Mouse (Mus musculus) fibroblast of lung, adult 2 months (primary cell): Measurements from ENCODE around the gene Snrpa.
"Not testable (repeated sequence)": the region's sequence is repeated elsewhere in the genome, so short reads cannot be mapped to it uniquely, and the experiment has no call there.

Experiments
- DNase-seq: peaks from one replicate; pipeline ENCODE4 v3.0.0-alpha.2; 2011; ENCODE audit warnings: low read depth

Snrpa gene

DNA sequence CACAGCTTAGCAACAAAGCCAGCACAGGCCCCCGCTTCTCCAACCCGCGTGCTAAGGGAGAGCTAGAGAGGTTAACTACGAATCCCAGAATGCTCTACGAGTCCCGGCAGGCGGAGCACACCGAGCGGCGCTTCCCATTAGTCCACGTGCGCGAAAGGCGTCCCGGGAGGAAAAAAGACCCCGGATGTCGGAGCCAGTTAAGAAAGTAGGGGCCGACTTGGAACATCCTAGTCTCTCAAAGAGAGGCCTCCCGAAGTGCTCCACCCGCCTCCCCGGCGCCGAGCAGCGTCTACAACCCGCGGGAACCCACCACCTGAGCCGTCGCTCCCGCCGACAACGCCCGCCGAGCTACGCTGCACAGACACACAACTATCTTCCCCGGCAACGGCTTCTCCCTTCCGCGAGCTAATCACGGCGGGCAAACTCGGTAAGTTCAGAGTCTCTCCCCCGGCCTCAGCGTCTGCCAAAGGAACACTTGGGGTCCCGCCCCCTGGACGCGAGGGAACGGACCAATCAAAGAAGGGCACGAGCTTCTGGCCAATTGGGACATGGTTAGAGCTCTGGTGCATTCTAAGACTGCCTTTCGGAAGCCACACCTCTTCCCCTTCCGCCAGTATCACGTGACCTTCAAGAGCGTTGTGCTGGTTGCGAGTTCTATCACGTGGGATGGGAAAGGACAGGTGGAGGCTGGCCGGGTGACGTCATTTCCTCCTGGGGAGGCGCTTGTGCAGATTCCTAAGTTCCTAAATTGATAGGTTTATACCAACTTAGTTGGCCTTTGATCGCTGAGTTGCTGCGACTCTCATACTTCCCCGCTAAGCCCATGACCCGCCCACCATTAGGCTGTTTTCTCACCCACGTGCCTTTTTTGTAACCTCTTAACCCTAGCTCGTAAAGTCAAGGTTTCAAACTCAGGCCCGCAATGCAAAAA lies at the start of gene Snrpa, which contains the start of gene BC024978:
Gene Snrpa (minus strand): TSS at position 591 of the 931 bp plus-strand sequence.
Gene BC024978 (plus strand): TSS at position 101 of the 931 bp plus-strand sequence.
- DNase-seq, result peak; percentile 99

DNA sequence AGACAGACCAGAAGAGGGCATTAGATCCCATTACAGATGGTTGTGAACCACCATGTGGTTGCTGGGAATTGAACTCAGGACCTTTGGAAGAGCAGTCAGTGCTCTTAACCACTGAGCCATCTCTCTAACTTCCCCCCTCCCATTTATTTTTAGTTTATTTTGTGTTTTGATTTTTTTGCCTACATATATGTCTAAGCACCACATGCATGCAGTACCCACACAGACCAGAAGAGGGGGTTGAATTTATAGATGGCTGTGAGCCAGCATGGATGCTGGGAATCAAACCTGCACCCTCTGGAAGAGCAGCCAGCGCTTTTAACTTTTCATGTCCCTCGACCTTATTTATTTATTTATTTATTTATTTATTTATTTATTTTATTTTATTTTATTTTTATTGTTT lies 48.0 kb upstream of the Snrpa start:
- not testable (repeated sequence) for DNase-seq

DNA sequence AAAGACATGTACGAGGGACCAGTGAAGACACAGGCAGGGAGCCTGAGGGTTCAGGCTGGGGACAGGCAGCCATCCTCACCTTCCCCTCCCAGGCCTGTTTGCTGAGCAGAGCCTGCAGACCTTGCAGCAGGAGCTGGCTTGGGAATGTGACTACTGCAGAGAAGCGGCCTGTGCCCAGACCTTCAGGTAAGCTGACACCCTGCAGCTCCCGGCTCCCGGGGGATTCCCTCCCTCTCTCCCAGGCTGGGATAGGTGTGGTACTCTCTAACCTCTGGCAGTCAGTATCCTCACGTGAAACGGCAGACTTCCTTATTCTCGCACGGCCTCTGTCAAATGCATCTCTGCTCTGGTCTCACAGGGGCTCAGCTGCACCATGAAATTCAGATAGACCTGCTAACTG lies 47.1 kb upstream of the Snrpa start:
- no peak for DNase-seq

DNA sequence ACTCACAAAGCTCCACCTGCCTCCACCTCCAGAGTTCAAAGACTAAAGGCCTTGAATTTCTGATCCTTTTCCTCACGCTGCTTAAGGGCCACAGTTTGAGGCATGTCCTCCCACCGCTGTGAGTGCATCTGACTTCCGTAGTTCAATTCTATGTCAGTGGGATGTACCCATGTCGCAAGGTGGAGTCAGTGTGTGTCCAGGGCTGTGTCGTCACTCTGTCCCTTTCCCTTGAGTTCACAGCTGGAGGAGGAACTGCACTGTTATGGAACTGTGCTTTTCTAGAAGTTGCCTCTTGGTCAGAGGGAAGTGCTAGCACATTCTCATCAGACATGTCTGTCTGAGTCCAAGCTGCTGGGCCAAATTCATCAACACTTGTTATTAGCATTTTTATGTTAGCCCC lies 42.5 kb upstream of the Snrpa start:
- no peak for DNase-seq

DNA sequence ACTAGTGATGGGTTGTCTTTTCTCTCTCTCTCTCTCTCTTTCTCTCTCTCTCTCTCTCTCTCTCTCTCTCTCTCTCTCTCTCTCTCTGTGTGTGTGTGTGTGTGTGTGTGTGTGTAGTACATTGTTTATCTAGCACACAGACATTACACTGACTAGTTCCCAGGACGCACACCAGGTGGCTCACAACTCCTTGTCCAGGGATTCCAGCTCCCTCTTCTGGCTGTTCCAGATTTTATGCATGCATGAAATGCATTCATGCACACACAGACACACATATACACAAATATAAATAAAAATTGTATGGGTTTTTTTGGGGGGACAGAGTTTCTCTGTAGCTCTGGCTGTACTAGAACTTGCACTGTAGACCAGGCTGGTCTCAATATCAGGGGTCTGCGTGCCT lies 41.5 kb upstream of the Snrpa start:
- DNase-seq, result no peak

DNA sequence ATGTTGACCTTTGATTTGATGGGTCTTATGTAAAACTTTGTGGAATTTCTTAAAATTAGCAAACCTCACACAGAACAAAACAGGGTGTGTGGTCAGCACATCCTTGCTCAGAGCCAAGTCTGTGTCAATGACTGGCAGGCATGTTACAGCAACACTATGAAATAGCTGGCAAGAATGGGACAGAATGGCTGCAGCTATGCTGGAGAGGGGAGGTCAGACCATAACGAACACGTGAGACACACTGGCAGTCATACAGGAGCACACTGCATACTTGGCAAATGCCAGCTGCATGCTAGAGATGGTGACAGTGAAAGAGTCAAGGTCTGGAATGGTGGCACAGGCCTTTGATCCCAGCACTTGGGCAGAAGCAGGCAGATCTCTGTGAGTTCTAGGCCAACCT lies 39.7 kb upstream of the Snrpa start:
- no peak for DNase-seq

DNA sequence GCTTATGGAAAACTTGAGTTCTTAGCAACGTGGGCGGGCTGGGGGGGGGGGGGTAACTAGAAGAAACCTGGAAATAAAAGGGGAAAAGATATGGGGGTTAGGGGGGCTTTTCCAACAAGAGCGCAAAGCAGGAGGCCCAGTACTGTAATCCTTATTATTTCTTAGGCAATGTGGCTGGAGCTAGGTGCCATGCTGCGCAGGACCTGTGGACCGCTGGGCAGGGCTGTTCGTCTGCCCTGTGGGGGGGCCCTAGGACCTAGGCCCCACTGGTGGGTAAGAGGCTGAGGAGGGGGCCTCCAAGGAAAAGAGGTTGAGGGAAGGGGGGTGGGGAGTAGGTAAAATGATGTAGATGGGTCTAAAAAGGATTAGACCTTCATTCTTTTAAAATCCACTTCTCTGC lies 37.2 kb upstream of the Snrpa start:
- DNase-seq, result no peak

DNA sequence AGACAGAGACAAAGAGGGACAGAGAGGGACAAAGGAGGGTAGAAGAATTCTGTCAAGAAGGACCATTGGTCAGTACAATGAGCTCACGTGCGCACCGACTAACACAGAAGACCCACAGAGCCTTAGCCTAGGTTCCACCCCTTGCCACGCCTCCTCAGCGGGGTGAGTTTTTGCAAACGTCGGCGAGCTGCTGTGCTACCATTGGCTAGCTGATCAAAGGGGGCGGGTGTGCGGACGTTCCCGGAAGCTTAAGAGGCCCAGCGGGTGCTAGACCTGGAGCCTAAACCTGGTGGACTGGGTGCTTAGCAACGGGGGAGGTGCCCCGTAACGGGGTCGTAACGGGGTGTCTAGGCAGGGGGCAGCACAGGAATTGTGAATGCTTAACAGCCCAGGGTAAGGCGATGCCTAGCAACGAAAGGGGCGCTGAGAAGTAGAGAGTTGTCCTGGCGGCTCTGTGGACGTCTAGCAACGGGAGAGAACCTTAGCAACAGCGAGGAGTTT lies 36.8 kb upstream of the Snrpa start, which contains the start of gene Coq8b:
Gene Coq8b (plus strand): TSS at position 243 of the 501 bp plus-strand sequence.
- DNase-seq, result peak; percentile 98

DNA sequence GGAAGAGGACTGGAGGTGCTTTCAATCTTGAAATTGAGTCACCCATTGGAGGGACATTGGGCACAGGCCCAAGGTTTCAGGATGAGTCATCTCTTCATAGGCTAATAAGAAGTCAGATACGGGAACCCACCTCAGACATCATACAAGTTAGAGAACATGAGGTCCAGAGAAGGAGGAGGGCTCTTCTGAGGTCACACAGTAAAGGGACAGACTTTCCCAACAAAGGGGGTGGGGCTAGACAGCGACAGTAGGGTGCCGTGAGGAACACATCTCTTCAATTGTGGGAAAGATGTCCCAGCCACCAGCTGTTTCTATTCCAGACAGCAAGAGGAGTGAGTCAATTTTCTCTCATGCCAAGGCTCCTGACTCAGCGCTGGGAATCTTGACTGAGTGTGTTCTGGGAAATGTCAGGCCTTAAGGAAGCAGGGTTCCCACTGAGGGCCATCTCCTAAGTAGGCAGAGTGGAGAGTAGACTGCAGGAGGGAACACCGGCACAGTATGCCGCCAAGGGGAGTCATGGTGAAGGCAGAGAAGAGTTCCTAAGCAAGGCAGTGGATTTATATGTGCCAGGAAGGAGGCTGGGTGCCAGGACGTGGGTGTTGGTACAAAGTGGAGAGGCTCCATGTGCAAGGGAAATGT lies 35.7 kb upstream of the Snrpa start:
- peak; percentile 99 for DNase-seq

DNA sequence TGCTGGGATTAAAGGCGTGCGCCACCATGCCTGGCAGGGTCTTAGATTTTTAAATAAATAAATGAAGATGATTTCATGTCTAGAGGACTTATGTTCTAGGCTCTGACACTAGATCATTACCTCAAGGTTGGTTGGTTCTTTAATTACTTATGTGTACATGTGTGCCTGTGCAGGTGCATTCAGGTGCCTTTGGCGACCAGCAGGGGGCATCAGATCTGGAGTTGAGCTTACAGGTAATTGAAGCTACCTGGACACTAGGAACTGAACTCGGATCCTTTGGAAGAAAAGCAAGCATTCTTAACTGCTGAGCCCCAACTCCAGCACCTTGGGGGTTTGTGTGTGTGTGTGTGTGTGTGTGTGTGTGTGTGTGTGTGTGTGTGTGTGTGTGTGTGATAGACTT lies 34.7 kb upstream of the Snrpa start:
- DNase-seq, result no peak

DNA sequence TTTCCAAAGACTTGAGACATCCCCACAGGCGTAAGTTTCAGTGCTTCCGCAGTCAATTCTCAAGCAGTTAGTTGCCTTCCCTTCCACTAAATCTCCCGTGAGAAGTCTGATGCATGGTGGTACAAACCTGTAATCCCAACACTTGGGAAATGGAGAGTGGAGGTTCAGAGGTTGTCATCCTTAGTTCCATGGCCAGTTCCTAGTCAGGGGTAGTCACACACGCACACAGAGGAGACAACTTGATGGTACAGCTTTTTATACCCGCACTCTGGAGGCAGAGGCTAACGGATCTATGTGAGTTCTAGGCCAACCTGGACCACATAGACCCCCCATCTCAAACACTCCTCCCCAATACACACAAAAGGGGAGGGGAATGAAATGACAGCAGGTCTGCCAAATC lies 32.8 kb upstream of the Snrpa start:
- no peak for DNase-seq

DNA sequence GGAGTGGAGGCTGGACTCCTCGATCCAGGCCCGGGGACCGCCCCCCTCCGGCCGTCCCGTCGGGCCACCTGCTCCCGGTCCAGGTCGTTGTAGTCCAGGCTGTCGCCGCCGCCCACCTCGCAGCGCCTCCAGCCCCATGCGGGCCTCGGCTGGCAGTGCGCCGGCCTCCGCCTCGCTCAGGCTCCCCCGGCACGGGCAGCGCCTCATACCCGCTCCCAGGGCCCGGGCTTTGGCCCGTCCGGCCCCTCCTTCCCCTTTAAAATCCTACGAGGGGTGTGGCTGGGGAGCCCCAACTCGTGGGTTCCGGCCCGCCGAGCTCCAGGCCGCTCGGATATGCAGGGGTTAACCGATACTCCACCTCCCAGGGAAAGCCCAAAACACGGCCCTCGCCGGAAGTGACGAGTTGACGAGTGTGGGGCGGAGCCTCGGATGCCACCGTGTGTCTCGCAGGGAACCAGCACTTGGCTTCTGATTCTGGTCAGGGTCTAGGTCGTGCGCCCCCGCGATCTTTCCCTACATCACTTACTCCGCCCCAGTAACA lies 32.3 kb upstream of the Snrpa start, which contains the start of gene Itpkc:
Gene Itpkc (minus strand): TSS at position 381 of the 541 bp plus-strand sequence.
- DNase-seq, result peak; percentile 92

DNA sequence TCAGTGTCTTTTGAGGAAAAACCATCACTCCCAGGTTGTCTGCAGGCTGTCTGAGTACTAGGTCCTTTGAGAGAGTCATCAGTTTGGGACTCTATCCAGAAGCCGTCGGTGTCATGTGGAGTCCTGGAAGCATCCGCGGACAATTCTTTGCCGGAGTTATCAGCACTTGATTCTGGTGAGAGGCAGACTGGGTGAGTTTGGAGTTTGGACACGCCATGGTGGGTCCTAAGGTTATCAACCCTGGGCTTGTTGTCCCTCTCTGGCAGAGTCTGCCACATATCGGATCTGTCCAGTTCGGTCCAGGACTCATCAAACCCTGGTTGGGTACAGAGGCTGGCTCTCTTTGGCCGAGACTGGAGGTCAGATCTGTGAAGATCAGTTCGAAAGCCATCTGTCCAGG lies 31.6 kb upstream of the Snrpa start:
- DNase-seq, result no peak

DNA sequence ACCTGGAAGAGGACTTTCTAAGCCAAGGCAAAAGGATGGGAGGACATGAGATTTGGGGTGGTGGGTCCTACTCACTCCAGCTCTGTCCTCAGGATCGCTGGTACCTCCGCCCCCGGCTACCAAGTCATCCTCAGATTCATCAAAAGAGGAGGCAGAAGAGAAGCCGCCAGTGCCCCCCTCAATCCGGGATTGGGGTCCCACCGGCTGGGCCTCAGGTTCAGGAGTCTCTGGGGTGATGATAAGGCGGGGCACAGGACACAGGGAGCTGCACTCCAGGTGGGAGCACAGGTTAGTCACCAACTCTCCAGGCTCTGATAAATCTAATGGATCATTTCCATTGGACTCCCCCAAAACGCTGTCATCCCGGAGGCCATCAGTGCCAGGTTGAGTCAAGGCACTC lies 31.2 kb upstream of the Snrpa start:
- DNase-seq, result no peak

DNA sequence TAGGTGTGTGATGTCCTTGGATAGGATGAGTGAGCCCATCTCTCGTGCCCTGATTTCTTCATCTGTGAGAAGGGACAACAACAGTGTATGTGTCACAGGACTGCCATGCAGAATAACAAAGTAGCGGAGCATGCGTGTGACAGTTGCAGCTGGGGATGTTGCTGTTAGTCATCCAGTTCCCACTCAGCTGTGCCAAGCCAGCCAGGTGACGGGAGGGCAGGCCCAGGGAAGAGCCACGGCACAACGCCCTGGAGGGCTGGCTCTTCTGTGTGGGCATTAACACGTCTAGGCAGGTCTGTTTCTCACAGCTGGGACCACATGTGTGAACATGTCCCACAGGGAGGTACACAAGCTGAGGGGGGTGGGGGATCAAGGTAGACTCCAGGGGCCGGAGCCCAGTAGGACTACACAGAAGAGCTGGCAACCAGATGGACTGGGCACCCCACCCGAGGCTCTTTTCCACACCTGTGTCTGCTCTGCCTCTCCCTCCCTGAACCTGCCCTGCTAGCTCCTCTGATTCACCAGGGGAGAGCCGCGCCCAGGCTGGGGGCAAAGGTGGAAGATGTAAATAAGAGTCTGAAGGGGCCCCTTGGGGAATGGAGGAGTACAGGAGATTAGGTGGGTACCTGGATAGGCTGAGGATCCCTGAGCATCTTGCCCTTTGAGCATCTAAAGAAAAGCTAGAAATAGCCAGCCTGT lies 29.0 kb upstream of the Snrpa start:
- DNase-seq, result peak; percentile 60

DNA sequence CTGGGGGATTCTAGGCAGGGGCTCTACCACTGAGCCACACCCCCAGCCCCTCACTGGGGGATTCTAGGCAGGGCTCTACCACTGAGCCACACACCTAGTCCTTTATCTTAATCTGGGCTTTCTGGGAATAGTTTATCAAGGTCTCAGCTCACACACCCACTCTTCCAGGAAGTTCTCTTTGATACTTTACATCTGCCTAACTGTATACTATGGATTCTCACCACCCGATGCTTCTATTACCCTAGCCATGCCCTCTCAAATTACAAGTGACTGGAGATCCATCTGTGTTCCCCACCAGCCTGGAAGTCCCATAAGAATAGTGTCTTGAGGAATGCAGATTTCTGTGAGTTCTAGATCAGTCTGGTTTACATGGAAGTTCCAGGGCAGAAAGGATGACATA lies 26.5 kb upstream of the Snrpa start:
- DNase-seq, result no peak

DNA sequence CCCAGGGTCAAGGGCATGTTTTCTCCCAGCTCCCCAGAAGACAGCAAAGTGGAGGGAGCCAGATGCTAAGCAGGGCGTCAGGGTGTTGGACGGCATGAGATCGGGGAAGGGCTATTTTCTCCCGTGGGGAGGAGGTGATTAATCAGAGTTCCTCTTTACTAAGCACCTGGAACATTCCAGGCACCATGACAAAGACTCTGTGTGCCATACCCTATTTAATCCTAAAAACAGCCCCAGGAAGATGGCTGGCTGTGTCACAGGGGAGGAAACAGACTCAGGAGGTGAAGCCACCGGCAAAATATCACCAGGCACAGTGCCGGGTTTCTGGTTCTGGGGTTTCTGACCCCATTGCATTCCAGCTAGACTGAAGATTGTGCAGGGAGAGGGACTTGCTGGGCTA lies 25.9 kb upstream of the Snrpa start:
- DNase-seq, result no peak

DNA sequence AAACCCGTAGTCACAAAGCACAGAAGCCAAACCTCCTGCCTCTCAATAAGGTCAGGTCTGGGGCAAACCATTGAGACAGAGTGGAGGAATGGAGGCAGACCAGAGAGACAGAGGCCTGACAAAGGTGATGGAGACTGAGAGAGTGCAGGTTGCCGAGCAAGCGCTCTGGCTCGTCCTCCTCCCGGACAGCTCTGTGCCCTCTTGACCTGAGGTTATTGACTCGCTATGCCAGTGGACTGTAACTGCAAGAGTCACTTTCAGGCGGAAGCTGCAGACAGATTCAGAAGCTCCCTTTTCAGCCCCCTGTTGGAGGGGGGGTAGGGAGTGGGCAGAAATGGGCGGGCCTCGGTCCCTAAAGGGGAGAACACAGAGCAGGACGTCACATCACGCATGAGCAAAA lies 23.9 kb upstream of the Snrpa start:
- DNase-seq, result no peak

DNA sequence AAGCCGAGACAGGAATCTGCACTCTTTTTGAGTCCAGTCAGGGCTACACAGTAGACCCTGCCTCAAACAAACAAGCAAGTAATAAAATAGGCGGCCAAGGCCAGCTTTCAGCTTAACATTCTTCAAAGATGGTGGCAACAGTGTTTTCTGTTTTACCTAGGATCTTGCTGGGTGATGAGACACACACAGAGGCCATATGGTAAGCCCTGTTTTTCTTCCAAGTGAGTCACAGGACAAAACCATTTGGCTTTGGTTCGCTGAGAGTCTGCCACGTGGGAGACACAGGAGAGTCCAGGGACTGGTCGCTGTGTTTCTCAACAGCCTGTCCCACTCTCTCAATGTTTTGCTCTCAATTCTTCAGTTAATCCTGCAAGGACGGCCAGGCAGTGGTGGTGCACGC lies 22.5 kb upstream of the Snrpa start:
- peak; percentile 20 for DNase-seq

DNA sequence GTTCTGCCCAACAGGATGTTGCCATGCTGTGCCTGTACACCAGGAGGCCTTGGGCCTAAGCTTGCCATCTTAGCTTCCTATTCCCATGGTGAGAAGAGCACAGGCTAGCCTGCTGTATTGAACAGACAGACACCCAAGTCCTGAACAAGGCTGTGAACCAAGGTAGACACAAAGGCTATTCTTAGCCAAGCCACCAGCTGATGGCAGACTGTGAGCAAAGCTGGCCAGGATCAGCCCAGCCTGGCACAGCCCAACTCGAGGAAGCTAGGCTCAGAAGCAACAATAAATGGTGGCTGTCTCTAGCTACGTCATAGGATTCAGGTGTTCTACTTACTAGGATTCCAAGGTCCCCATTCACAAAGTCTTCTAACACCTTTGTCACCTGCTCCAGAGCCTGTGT lies 16.6 kb upstream of the Snrpa start:
- DNase-seq, result no peak

DNA sequence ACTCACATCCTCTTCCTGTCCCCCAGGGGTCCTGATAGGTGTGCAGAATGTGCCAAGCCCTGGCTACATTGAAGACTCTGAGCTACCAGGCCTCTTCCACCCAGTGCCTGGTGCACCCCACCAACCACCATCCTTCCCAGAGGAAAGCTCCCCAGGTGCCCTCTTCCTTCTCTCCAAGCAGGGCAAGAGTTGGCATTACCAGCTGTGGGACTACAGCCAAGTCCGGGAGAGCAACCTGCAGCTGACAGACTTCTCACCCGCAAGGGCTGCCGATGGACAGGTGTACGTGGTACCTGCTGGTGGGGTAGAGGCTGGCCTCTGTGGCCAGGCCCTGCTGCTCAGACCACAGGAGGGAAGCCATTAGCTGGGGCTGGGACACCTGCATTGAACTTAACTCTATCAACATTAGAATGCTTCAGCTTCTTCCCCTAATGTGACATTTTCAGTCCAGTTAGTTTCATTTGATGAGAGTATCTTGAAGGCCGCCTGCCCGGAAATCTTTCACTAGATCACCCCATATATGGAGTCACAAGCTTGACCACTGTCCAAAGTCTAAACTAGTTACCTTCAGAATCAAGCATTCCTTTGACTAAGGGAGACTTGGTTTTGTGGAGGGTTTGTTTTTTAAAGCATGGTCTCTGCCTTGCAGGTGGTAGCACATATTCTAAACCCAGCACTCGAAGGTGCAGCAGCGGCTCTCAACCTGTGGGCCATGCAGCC lies 7.8 kb upstream of the Snrpa start:
- DNase-seq, result no peak
